Mouse (Mus musculus): Measurements from ENCODE around the gene Oit1. TPM values are rescaled to one million over a fixed set of nuclear protein-coding genes. Genes with fewer than 3 reads are reported as not detected.

The Oit1 gene
- total RNA-seq, 2 experiments from 2014 or later, result not detected

Other genes starting within 250 kb of the Oit1 start
- gene Pdhb, start 205.7 kb downstream of the Oit1 start, total RNA-seq (2021), result 100 to 1,000 TPM; 617 to 634 TPM
- gene Kctd6, start 164.6 kb downstream of the Oit1 start, total RNA-seq (2021), result 10 to 100 TPM; 13.2 to 14.1 TPM
- gene Acox2, start 119.4 kb downstream of the Oit1 start, total RNA-seq (2021), result not detected
- gene Fam107a, start 60.7 kb downstream of the Oit1 start, total RNA-seq (2021), result 1 to 10 TPM; 1.7 to 2.1 TPM